Mouse (Mus musculus): Measurements from ENCODE around the gene Dnase1l1.

Gene Dnase1l1

DNA sequence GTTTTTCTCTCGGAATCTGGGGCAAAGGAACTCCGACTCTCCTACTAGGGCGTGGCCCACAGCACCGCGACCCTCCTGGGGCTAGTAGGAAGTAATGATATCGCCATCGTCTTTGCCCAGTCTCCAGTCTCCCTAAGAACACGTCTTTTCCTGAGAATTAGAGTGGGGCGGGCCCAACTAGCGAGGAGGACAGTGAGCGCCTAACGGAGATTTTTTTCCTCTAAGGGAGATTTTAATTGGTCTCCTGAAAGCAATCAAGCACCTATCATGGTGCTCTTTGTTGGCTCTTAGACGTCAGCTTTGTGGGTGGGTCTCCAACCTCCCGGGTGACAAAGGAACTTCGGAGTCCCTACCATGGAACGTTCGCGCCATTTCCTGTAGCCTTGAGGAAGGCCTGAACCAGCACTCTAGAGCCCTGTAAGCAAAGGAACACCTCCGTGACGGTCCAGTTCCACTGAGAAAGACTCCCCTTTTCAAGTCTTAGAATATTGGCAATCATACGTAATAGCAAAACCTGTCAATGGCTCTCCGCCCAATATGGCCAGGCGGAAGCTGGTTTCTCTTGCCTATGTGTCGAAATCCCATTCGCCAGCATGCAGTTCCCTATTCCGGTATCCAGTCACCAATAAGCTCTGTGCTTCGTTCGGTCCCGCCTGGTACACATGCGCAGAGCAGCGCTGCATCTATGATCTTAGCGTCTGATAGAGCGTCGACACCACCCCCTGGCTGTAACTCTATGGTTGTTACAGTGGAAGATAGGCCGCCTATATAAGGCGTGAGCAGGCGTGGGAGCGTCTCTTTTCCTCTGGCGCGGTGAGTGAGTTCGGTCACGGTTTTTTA, 11.9 kb downstream of the Dnase1l1 start, which contains the start of gene Rpl10:
TSS of gene Rpl10 (plus strand) at position 751 of the 840 bp plus-strand sequence.
- DNase-seq (ENCODE audit: low read depth in 2 of 2, low spot score in 2 of 2), result peak; percentile 89 to 91

DNA sequence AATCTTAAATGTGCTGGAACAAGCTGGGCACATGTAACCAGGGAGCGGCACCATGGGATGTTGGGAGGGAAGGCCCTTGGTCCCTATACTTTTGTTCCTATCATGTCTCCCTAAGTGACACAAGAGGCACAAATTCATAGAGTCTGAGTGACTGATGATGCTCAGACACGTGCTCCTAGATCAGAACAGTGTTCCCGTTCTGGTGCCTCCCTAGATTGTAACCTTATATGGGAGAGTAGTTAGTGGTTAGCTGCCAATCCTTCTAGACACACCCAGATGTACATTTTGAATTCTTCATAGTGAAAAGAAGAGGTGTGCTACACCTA, 12.4 kb downstream of the Dnase1l1 start:
- DNase-seq (ENCODE audit: low read depth in 2 of 2, low spot score in 2 of 2), result no peak

DNA sequence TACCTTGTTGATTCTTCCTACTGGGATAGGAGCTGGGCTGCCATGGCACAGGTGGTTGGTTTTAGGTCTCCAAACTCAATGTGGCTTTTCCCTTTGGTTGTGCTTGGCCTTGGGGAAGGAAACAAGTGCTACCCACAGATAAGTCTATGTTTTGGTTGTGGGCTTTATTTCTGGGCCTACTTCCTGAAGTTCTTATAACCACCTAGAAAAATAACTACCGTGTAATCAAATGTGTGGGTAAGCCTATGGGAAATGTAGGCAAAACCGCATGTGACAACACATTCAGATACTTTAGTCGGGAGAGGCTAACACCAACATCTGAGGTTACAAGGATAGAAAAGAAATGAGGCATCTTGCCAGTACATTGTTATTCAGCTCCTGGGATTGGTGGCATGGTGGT, 24.4 kb downstream of the Dnase1l1 start:
- DNase-seq (ENCODE audit: low read depth in 2 of 2, low spot score in 2 of 2), result no peak

DNA sequence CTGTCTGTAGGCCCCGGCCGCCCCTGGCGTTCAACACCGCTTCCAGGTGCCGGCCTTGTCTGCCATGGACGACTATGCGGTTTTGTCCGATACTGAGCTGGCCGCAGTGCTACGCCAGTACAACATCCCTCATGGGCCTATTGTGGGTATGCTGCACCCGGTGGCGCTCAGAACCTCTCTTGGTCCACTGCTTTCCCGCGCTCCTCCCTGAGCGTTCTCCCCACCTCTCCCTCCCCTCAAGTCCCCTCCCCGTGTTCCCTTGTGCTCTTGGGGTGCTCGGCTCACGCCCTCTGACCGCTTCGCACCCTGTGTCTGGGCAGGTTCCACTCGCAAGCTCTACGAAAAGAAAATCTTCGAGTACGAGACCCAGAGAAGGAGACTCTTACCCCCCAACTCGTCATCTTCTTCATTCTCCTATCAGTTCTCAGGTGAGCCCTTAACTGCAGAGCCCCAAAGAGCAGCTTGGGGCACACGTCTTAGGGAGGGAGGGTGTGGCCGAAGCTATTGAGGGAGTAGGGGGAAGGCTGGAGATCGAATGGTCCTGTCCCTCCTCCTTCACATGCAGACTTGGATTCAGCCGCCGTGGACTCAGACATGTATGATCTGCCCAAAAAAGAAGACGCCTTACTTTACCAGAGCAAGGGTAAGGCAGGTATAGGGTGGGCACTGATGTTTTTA, 27.1 kb downstream of the Dnase1l1 start:
- no peak for DNase-seq (ENCODE audit: low read depth in 2 of 2, low spot score in 2 of 2)

DNA sequence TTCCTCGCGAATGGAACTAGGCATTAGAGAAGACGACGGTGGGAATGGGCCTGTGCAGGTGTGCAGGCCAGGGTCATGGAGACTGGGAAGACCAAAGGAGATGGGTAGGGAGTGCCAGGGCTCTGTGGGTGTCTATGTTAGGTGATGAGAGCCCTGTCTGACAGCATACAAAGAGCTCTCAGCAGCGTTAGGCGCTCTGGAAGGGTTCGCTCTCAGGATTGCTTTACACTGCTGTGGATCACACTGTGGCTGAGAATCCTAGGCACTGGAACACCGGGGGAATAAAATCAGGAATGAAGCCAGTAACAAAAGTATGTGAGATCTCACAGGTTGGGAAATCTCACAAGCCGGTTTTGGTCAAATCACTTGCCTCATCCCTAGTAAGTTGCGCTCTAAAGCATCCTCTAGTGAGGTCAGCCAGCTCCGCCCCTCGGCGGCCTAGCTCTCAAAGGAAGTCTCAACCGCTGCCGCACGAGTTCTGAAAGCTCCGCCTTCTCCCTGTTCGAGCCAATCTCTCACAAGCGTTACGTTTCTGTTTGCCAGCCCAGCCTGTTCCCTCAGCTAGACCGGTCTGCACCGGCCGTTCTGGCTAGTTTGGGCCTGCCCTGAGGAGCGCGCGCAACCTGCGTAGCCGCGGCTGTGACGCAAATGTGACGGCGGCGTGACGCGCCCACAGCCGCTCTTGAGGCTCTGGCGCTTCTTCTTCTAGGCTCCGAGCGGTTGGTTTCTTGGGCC, 27.8 kb downstream of the Dnase1l1 start, which contains the start of gene Emd:
TSS of gene Emd (plus strand) at position 535 of the 735 bp plus-strand sequence.
- DNase-seq (ENCODE audit: low read depth in 2 of 2, low spot score in 2 of 2), result peak; percentile 83

DNA sequence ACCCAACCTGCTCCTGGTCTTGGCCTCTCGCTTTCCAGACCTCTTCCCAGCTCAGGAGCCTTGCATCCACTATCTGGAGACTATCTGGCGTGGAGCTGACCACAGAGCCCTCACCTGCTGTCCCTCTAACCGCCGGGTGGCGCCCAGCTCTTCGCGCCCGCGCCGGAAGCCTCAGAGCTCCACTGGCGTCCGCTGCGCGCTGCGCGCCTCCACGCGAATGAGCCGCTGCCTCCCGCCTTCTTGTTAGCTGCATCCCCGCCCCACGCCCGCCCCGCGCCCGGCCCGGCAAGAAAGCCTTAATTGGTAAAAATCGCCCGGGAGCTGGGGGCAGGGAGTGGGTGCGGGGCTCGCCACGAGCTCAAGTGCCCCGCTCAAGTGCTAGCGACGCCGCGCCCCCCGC, 32.5 kb downstream of the Dnase1l1 start, which contains the start of gene Flna:
TSS of gene Flna (minus strand) at position 206 of the 400 bp plus-strand sequence.
- peak; percentile 32 to 36 for DNase-seq (ENCODE audit: low read depth in 2 of 2, low spot score in 2 of 2)

DNA sequence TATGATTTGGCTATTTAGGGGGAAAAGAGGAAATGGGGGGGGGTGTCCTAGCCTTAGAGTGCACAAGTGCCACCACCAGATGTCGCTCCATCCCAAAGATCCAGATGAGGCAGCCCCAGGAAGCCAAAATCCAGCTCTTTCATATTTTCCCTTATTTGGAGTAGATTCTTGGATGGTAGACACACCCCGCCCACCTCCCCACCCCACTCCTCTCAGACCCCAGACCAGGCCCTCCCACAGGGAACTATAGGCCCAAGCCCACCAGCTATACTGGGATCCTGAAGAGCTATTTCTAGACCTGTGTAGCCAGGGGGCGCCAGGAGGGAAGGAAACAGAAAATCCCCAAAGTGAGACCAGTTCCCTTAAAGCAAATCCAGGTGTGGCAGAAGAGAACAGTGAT, 33.5 kb downstream of the Dnase1l1 start:
- peak; percentile 23 to 44 for DNase-seq (ENCODE audit: low read depth in 2 of 2, low spot score in 2 of 2)

DNA sequence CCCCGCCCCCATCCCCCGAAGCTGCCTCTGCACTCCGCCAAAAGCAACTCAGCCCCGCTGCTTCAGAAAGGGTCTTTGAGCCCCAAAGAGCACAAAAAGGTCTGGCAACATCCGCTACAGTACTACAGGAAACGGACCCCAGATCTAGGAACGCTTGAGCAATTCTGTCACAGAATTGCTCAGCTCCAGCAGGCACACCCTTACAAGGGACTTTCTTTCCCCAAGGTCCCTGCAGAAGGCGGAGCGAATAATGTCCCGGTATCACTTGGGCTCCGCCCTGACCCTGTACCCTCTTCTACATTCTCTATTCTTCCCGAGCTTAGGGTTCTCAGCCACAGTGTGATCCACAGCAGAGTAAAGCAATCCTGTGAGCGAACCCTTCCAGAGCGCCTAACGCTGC, 35.4 kb downstream of the Dnase1l1 start:
- no peak for DNase-seq (ENCODE audit: low read depth in 2 of 2, low spot score in 2 of 2)

DNA sequence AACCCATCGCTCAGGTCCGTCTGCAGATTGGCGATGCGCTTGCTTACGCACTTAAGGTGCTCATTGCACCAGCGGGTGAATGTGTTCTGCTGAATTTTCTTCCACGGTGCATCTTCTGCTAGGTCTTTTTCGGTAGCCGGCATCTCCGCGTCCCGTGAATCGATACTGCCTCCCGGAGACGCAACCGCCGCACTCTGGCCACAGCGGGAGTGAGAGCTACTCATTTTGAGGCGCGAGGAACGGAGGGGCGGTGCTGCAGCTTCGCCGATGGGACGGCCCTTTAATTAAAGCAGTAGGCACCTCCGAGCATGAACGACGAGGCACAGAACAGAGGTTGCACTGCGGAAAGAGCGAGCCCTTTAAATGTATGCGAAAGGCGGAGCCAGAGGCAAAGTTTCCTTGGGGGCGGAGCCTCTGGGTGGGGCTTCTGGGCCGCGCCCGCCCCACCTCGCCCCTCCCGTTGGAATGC, 35.9 kb downstream of the Dnase1l1 start:
- DNase-seq (ENCODE audit: low read depth in 2 of 2, low spot score in 2 of 2), result peak; percentile 65 to 68

DNA sequence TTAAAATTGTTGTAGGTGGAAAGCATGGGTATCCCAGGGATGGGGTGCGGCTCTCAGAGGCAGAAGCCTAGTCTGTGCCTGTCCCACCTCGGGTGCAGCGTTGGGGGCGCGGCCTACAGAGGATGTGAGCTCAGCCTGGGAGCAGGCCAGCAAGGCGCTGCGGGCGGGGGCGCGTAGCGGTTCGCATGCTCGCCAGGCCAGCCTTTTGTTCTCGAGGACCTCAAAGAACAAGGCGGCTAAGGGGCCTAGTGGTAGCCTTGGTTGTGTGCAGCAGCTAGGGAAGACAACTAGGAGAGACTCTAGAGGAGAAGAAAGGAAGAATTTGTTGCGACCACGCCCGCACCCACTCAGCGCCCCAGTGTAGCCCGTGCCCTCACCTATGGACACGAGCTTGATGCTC, 36.5 kb downstream of the Dnase1l1 start:
- DNase-seq (ENCODE audit: low read depth in 2 of 2, low spot score in 2 of 2), result peak; percentile 25 to 39

DNA sequence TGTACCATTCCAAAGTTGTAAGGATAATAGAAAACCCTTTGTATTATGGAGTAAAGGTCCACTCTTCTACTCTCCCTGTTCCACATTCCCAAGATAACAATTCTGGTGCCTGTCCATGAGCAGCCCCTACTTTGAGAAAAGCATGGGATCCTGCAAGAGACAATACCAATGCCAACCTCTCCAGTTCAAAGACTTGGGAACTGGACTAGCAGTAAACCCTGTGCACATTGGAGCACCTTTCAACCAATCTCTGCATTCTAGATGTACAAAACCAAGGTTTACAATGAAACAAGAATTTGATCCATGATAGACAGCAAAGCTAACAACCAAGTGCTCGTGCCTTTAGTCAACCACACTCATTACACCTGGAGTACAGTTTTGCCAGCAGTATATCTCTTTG, 37.0 kb downstream of the Dnase1l1 start:
- no peak for DNase-seq (ENCODE audit: low read depth in 2 of 2, low spot score in 2 of 2)

DNA sequence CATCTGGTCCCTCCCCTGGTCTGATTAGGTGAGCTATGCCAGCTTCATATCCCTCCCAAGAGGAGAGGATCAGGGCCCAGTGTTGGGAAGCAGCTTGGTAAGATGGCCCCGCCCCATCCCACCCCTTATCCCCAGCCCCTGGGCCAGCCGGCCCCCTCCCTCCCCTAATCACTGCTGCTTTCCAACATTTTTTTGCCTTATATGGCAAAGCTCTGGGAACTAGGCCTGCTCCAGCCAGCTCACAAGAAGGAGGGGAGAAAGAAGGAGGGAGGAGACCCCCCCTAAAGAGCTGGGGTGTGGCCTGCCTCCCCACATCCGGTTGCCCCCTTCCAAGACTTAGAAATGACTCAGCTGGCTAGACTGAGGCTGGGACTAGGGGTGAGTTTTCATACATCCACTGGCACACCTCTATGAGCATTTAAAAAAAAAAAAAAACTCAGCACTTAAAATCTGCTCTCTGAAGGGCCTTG, 37.5 kb downstream of the Dnase1l1 start:
- DNase-seq (ENCODE audit: low read depth in 2 of 2, low spot score in 2 of 2), result peak in 1 of 2 experiments; percentile 20

DNA sequence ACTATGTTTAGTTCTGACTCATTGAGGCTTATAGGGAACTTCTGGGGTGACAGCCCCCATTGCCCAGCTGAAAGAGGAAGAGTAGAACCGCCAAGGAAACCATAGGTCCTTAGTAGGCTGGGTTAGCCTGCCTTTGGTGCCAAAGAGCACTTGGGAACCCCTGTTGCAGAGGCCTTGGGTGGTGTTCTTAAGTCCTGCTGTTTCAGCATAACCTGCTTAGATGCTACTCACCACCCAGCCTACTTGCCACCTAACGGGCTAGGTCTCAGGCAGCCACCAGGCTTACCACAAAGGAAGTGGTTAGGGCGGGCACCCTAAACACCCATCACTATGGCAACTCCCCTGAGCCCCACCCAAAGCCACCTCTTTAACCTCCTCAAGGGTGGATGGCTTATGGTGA, 38.3 kb downstream of the Dnase1l1 start:
- DNase-seq (ENCODE audit: low read depth in 2 of 2, low spot score in 2 of 2), result peak; percentile 67 to 74

DNA sequence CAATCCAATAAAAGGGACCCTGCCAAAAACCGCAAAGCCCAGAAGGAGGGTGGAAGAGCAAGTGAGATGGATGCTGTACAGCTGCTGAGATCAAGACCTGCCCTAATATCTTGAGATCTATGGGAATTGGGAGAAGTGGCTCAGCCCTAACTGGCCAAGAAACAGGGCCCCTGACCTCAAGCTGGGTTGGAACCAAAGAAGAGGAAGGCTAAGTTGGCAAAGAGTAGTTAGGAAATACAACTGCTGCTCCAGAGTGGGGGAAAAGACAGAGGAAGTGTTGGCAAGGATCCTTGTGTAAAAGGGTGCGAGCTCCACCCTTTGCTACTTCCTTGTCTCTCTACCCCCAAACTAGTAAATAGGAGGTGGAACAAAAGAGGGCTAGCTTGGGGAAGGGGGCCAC, 38.7 kb downstream of the Dnase1l1 start:
- DNase-seq (ENCODE audit: low read depth in 2 of 2, low spot score in 2 of 2), result no peak

DNA sequence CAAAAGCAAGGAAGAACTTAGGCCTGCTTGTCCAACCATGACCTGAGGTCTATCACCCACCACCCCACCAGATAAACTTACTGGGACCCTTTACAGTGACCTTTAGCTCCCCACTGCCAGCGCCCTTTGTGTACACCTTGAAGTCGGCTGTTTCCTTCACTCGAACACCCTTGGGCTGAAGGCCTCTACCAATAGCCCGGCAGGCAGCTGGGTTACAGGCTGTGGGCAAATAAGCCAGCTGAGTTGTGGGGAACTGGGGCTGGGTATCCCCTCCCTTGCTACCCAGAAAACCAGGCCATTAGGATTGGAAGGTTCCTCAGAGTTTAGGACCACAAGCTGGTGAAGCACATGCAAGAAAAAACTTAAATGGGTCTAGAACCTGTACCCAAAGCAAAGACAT, 41.8 kb downstream of the Dnase1l1 start:
- DNase-seq (ENCODE audit: low read depth in 2 of 2, low spot score in 2 of 2), result no peak

DNA sequence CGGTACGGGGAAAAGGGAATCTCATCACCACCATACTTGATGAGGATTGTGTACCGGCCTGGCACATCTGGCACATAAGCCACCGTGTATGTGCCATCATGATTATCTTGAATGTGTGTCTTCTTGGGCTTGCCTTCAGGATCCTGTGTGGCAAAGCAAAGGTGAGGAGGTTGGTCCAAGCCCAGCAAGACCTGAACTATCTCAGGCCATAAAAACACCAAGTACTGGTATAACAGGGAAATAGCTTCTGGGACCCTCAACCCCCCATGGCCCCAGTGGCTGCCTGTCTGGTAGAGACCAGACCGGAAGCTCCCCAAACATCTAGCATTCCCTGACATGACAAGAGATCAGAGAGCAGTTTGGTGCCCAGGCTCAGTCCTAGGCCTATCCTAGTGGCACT, 48.9 kb downstream of the Dnase1l1 start:
- no peak for DNase-seq (ENCODE audit: low read depth in 2 of 2, low spot score in 2 of 2)

DNA sequence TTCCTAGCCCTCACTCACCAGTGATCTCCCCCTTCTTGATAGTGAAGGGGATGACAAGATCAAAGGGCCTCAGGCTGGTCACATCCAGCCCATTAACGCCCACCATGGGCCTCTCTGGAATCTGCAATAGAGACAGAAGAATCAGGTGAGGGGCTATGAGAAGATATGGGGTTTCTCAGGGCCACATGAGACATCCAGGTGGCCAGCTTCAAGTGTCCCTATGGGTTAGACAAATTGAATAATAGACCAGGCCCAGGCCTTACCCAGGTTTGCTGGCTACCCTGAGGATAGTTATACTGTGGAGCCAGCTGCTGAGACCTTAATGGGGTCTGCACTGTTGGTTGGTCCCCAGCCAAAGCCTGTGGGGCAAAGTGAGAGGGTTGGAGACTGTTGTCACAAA, 52.1 kb downstream of the Dnase1l1 start:
- no peak for DNase-seq (ENCODE audit: low read depth in 2 of 2, low spot score in 2 of 2)
